Mouse (Mus musculus) heart, adult 11 months (tissue): ENCODE data around the gene Olfr1416.
A peak's percentile ranks its signal among the peaks of the same experiment; 100 is the strongest.

Experiments used
- DNase-seq: peaks from one replicate; pipeline ENCODE4 v3.0.0; 2022

Olfr1416 gene

GRCm38 (mm10) chr1:92485013-92485412 lies at the start of gene Olfr1416:
Gene Olfr1416, minus strand, starts transcription at chr1:92485113.
- peak; percentile 41 for DNase-seq

GRCm38 (mm10) chr1:92523764-92524163 lies 38.9 kb upstream of the Olfr1416 start:
- no peak for DNase-seq

- no peak for DNase-seq
These were observed 36.5 kb upstream of the Olfr1416 start for GRCm38 (mm10) chr1:92521376-92521775.

- DNase-seq = no peak
These were observed 34.1 kb upstream of the Olfr1416 start for GRCm38 (mm10) chr1:92519046-92519445.

GRCm38 (mm10) chr1:92518561-92518960 lies 33.6 kb upstream of the Olfr1416 start, which contains the start of gene Olfr1414:
Gene Olfr1414, minus strand, starts transcription at chr1:92518661.
- DNase-seq = no peak

- no peak for DNase-seq
These were observed 30.5 kb upstream of the Olfr1416 start for GRCm38 (mm10) chr1:92515390-92515789.

- peak; percentile 79 for DNase-seq
These were observed 26.7 kb upstream of the Olfr1416 start for GRCm38 (mm10) chr1:92511646-92512045.

GRCm38 (mm10) chr1:92496001-92496400 lies 11.1 kb upstream of the Olfr1416 start, which contains the start of gene Olfr1415:
Gene Olfr1415, minus strand, starts transcription at chr1:92496101.
- DNase-seq = peak; percentile 76

GRCm38 (mm10) chr1:92474066-92474578 lies 10.8 kb downstream of the Olfr1416 start:
- no peak for DNase-seq

GRCm38 (mm10) chr1:92473165-92474041 lies 11.5 kb downstream of the Olfr1416 start, which contains the start of gene Ndufa10:
Gene Ndufa10, minus strand, starts transcription at chr1:92473860.
- DNase-seq = peak; percentile 98

GRCm38 (mm10) chr1:92468891-92469290 lies 16.0 kb downstream of the Olfr1416 start:
- peak; percentile 31 for DNase-seq

GRCm38 (mm10) chr1:92458416-92458815 lies 26.5 kb downstream of the Olfr1416 start:
- peak; percentile 82 for DNase-seq

- DNase-seq = peak; percentile 37
These were observed 27.2 kb downstream of the Olfr1416 start for GRCm38 (mm10) chr1:92457758-92458157.

GRCm38 (mm10) chr1:92453751-92454445 lies 31.0 kb downstream of the Olfr1416 start:
- DNase-seq = peak; percentile 56

GRCm38 (mm10) chr1:92448293-92448692 lies 36.6 kb downstream of the Olfr1416 start:
- peak; percentile 93 for DNase-seq

- peak; percentile 78 for DNase-seq
These were observed 43.4 kb downstream of the Olfr1416 start for GRCm38 (mm10) chr1:92441453-92442063.

GRCm38 (mm10) chr1:92440066-92440750 lies 44.7 kb downstream of the Olfr1416 start:
- DNase-seq = peak; percentile 78

- peak; percentile 98 for DNase-seq
These were observed 47.1 kb downstream of the Olfr1416 start for GRCm38 (mm10) chr1:92437678-92438271.

- DNase-seq = peak; percentile 93
These were observed 48.0 kb downstream of the Olfr1416 start for GRCm38 (mm10) chr1:92436831-92437321.

GRCm38 (mm10) chr1:92434986-92435385 lies 49.9 kb downstream of the Olfr1416 start:
- peak; percentile 56 for DNase-seq

- DNase-seq = peak; percentile 16
These were observed 52.1 kb downstream of the Olfr1416 start for GRCm38 (mm10) chr1:92432791-92433190.

- DNase-seq = peak; percentile 55
These were observed 52.8 kb downstream of the Olfr1416 start for GRCm38 (mm10) chr1:92432098-92432497.
